Mouse (Mus musculus): ENCODE measurements around the gene Rnf169.

DNA sequence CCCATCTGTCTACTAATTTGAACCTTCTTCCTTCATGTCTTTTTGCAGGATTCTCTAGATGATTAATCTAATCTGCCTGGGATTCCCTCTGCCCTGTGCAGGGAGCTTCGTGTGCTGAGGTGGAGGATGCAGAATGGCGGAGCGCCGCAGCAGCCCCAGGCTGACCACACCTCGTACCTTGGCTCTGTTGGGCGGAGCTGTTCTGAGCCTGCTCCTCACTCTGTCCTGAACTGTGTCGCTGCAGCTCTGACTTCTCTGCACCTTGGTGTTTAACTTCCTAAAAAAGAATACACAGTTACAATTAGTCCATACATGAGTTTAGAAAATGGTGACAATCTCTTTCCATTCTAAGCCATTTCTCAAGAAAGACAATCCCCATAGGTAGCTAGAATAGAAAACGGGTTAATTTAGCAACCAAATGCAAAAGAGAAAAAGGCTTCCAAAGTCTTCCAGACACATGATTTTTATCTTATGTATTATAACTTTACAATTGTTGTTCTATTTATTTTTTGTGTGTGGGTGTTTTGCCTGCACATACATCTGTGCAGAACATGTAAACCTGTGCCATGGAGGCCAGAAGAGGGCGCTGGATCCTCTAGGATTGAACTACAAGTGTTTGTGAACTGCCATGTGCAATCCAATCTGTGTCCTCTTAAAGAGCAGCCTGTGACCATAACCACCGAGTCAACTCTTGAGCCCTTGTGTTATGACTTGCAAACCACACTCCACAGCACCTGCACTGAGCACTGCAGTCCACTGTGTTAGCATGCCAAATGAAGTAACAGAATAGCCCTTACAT lies 53.1 kb downstream of the Rnf169 start:
- peak; percentile 80 for TF ChIP-seq CTCF (IDR thresholded peaks at IDR 0.05; ENCODE audit: extremely low read depth, insufficient read depth, low read length)
- no peak for TF ChIP-seq POLR2A (IDR thresholded peaks at IDR 0.05; ENCODE audit: extremely low read depth, insufficient read depth, low read length)
